Mouse (Mus musculus): ENCODE data around the gene 9530002B09Rik. TPM values are rescaled to one million over a fixed set of nuclear protein-coding genes. Genes with fewer than 3 reads are reported as not detected.

Gene 9530002B09Rik
- not detected for total RNA-seq (2021)

GRCm38 (mm10) chr4:122688975-122689374, at the start of gene 9530002B09Rik:
Gene 9530002B09Rik (plus strand): TSS chr4:122689275.
- no peak for DNase-seq

Other genes with a start within 250 kb of the 9530002B09Rik start
- 10 to 100 TPM; 81.6 to 82.9 TPM for gene Ppt1, start 147.0 kb downstream of the 9530002B09Rik start, total RNA-seq (2021)
- 100 to 1,000 TPM; 305 to 314 TPM for gene Cap1, start 196.8 kb downstream of the 9530002B09Rik start, total RNA-seq (2021)

Data from layer of hippocampus, postnatal 36 days (tissue).